18 mouse cellular contexts compared by ENCODE assay signal in genomic region chr12:54456731-54457130, GRCm38 (mm10).
A peak's percentile ranks its signal among the peaks of the same experiment; 100 is the strongest.
DNase-seq lines count a peak whose midpoint lies in the region; ATAC-seq lines count a peak whose summit lies in the region.
"Had no signal": no experiment of that assay in that cellular context is flagged by ENCODE, and none has a peak within 500 bp of the region (broad histone marks: within the 10 kb centered on the region; RNA-seq: fewer than 3 reads in every experiment).

No protein-coding gene starts in this region.

- no peak overlapping the region for H3K9ac ChIP-seq in heart, embryonic 12.5 days
- H3K9ac ChIP-seq: embryonic facial prominence, embryonic 13.5 days; embryonic facial prominence, embryonic 15.5 days; forebrain, embryonic 12.5 days had no signal

- no peak overlapping the region for H3K4me3 ChIP-seq in heart, embryonic 12.5 days
- H3K4me3 ChIP-seq: embryonic facial prominence, embryonic 13.5 days; embryonic facial prominence, embryonic 15.5 days; erythroblast, embryonic 14.5 days; forebrain, embryonic 10.5 days; forebrain, embryonic 12.5 days had no signal

- peak; percentile 53 to 71 for DNase-seq in cerebellum, postnatal 10 days
- DNase-seq in cerebellum, adult 11-12 months = no peak
- DNase-seq in cerebellum, postnatal 25 days = peak; percentile 36 to 43
- DNase-seq in heart, adult 11 months = peak; percentile 81
- DNase-seq: adrenal gland, adult 2 months; adrenal gland, postnatal 10 days; adrenal gland, postnatal 25 days; cerebellum, adult 9-11 months; embryo, embryonic 11 days had no signal

- no peak overlapping the region for H3K4me2 ChIP-seq in heart, embryonic 12.5 days
- H3K4me2 ChIP-seq: embryonic facial prominence, embryonic 13.5 days; embryonic facial prominence, embryonic 15.5 days; forebrain, embryonic 12.5 days had no signal

- peaks cover 17% of the 10 kb centered on the region for H3K4me1 ChIP-seq in heart, embryonic 12.5 days (replicated peaks)
- H3K4me1 ChIP-seq: embryonic facial prominence, embryonic 13.5 days; forebrain, embryonic 10.5 days; forebrain, embryonic 12.5 days had no signal

- no peaks in the 10 kb centered on the region for H3K27me3 ChIP-seq in heart, embryonic 12.5 days (replicated peaks)
- H3K27me3 ChIP-seq: embryonic facial prominence, embryonic 13.5 days; embryonic facial prominence, embryonic 15.5 days; forebrain, embryonic 12.5 days had no signal

- no peaks in the 10 kb centered on the region for H3K36me3 ChIP-seq in heart, embryonic 12.5 days
- H3K36me3 ChIP-seq: embryonic facial prominence, embryonic 13.5 days; embryonic facial prominence, embryonic 15.5 days; forebrain, embryonic 10.5 days; forebrain, embryonic 12.5 days had no signal

- 86% methylated on average over 8 of the region's 8 CpGs for WGBS in heart, embryonic 12.5 days

- ATAC-seq in cerebellum, adult (ENCODE audit: insufficient number of reproducible peaks, low FRiP score, low TSS enrichment) = no peak
- ATAC-seq in heart, embryonic 12.5 days (ENCODE audit: insufficient number of reproducible peaks, low FRiP score) = no peak
- ATAC-seq: forebrain, embryonic 14.5 days; forebrain, embryonic 16.5 days had no signal

- H3K27ac ChIP-seq in heart, embryonic 12.5 days (ENCODE audit: poor library complexity, severe bottlenecking) = no peak overlapping the region
- H3K27ac ChIP-seq: embryonic facial prominence, embryonic 13.5 days; embryonic facial prominence, embryonic 15.5 days; forebrain, embryonic 10.5 days; forebrain, embryonic 12.5 days had no signal

- no peaks in the 10 kb centered on the region for H3K9me3 ChIP-seq in heart, embryonic 12.5 days (replicated peaks)
- H3K9me3 ChIP-seq: embryonic facial prominence, embryonic 13.5 days; embryonic facial prominence, embryonic 15.5 days; forebrain, embryonic 10.5 days; forebrain, embryonic 12.5 days had no signal
